Mouse (Mus musculus) testis, postnatal 14 days (tissue): ENCODE data around the gene Saa3.
"Not testable (repeated sequence)": the region's sequence is repeated elsewhere in the genome, so short reads cannot be mapped to it uniquely, and the experiment has no call there.

Experiments used
- DNase-seq: peaks from one replicate; pipeline ENCODE4 v3.0.0; 2021; ENCODE audit warnings: low spot score

The Saa3 gene

GRCm38 (mm10) chr7:46715600-46715999, at the start of gene Saa3:
Gene Saa3, minus strand, starts transcription at chr7:46715700.
- no peak for DNase-seq

GRCm38 (mm10) chr7:46764672-46765071, 49.2 kb upstream of the Saa3 start:
- no peak for DNase-seq

GRCm38 (mm10) chr7:46762601-46763000, 47.1 kb upstream of the Saa3 start:
- no peak for DNase-seq

- DNase-seq, result no peak
Observed at GRCm38 (mm10) chr7:46761049-46761795, 45.7 kb upstream of the Saa3 start.

GRCm38 (mm10) chr7:46751490-46751889, 36.0 kb upstream of the Saa3 start, which contains the start of gene Saa2:
Gene Saa2, plus strand, starts transcription at chr7:46751790.
- DNase-seq, result no peak

GRCm38 (mm10) chr7:46748459-46748858, 33.0 kb upstream of the Saa3 start:
- DNase-seq, result no peak

GRCm38 (mm10) chr7:46746381-46746780, 30.9 kb upstream of the Saa3 start:
- DNase-seq, result no peak

- DNase-seq, result no peak
Observed at GRCm38 (mm10) chr7:46745816-46746215, 30.3 kb upstream of the Saa3 start.

GRCm38 (mm10) chr7:46742880-46743279, 27.4 kb upstream of the Saa3 start, which contains the start of gene Saa1:
Gene Saa1, minus strand, starts transcription at chr7:46742980.
- DNase-seq, result not testable (repeated sequence)

GRCm38 (mm10) chr7:46740041-46740440, 24.5 kb upstream of the Saa3 start:
- not testable (repeated sequence) for DNase-seq

- DNase-seq, result no peak
Observed at GRCm38 (mm10) chr7:46738561-46739460, 23.3 kb upstream of the Saa3 start.

GRCm38 (mm10) chr7:46734983-46735382, 19.5 kb upstream of the Saa3 start:
- no peak for DNase-seq

GRCm38 (mm10) chr7:46732458-46732857, 17.0 kb upstream of the Saa3 start, which contains the start of gene Saa4:
Gene Saa4, minus strand, starts transcription at chr7:46732603.
- DNase-seq, result no peak

- DNase-seq, result no peak
Observed at GRCm38 (mm10) chr7:46727584-46727983, 12.1 kb upstream of the Saa3 start.

GRCm38 (mm10) chr7:46724396-46724795, 8.9 kb upstream of the Saa3 start:
- DNase-seq, result no peak

- no peak for DNase-seq
Observed at GRCm38 (mm10) chr7:46723849-46724248, 8.3 kb upstream of the Saa3 start.

GRCm38 (mm10) chr7:46723354-46723753, 7.9 kb upstream of the Saa3 start:
- DNase-seq, result no peak

GRCm38 (mm10) chr7:46720460-46720859, 5.0 kb upstream of the Saa3 start:
- DNase-seq, result no peak

- DNase-seq, result peak; percentile 21
Observed at GRCm38 (mm10) chr7:46719526-46719925, 4.0 kb upstream of the Saa3 start.

GRCm38 (mm10) chr7:46718591-46719270, 3.2 kb upstream of the Saa3 start:
- no peak for DNase-seq

- DNase-seq, result no peak
Observed at GRCm38 (mm10) chr7:46716897-46717296, 1.4 kb upstream of the Saa3 start.

GRCm38 (mm10) chr7:46714518-46714917, 982 bp downstream of the Saa3 start:
- peak; percentile 39 for DNase-seq
